Mouse (Mus musculus) cerebellum, postnatal 14 days (tissue): ENCODE data around the gene Desi1.

Source experiments
- DNase-seq, 2 experiments: peaks; one replicate each; pipeline ENCODE4 v3.0.0; 2021; ENCODE audit warnings: mixed read lengths in 2 of 2

The Desi1 gene

GRCm38 (mm10) chr15:81964980-81965545 is 68.6 kb downstream of the Desi1 start:
- DNase-seq: no peak

GRCm38 (mm10) chr15:81964262-81964661 is 69.4 kb downstream of the Desi1 start:
- no peak for DNase-seq

- no peak for DNase-seq
These were observed 72.6 kb downstream of the Desi1 start for GRCm38 (mm10) chr15:81961078-81961451.

GRCm38 (mm10) chr15:81960171-81961077 is 73.2 kb downstream of the Desi1 start, which contains the start of gene Pmm1:
Pmm1 (minus strand) TSS chr15:81960930.
- DNase-seq: peak; percentile 99 to 100

- DNase-seq: no peak
These were observed 74.8 kb downstream of the Desi1 start for GRCm38 (mm10) chr15:81958906-81959305.

GRCm38 (mm10) chr15:81957598-81957997 is 76.1 kb downstream of the Desi1 start:
- DNase-seq: no peak

GRCm38 (mm10) chr15:81956457-81956856 is 77.2 kb downstream of the Desi1 start:
- DNase-seq: peak; percentile 69 to 80

GRCm38 (mm10) chr15:81955414-81955813 is 78.2 kb downstream of the Desi1 start:
- DNase-seq: no peak

- peak in 1 of 2 experiments; percentile 36 for DNase-seq
These were observed 78.9 kb downstream of the Desi1 start for GRCm38 (mm10) chr15:81954716-81955115.

GRCm38 (mm10) chr15:81954151-81954583 is 79.5 kb downstream of the Desi1 start:
- DNase-seq: peak; percentile 76 to 79

- peak in 1 of 2 experiments; percentile 37 for DNase-seq
These were observed 81.4 kb downstream of the Desi1 start for GRCm38 (mm10) chr15:81952310-81952709.

- no peak for DNase-seq
These were observed 82.5 kb downstream of the Desi1 start for GRCm38 (mm10) chr15:81951159-81951558.

GRCm38 (mm10) chr15:81950716-81951115 is 82.9 kb downstream of the Desi1 start:
- DNase-seq: no peak

- no peak for DNase-seq
These were observed 84.1 kb downstream of the Desi1 start for GRCm38 (mm10) chr15:81949476-81950131.

- DNase-seq: no peak
These were observed 84.6 kb downstream of the Desi1 start for GRCm38 (mm10) chr15:81949076-81949475.

GRCm38 (mm10) chr15:81943176-81943749 is 90.4 kb downstream of the Desi1 start:
- DNase-seq: no peak
